Mouse (Mus musculus) limb, embryonic 10.5 days (tissue): ENCODE measurements around the gene 2300003K06Rik. TPM values are rescaled to one million over a fixed set of nuclear protein-coding genes. Genes with fewer than 3 reads are reported as not detected.
"Not testable (repeated sequence)": the region's sequence is repeated elsewhere in the genome, so short reads cannot be mapped to it uniquely, and the experiment has no call there.

Experiments
- DNase-seq: peaks from one replicate; pipeline ENCODE4 v3.0.0-alpha.2; 2017; ENCODE audit warnings: low spot score
- H3K27ac ChIP-seq: fragments of 300-500 bp; sonication (generic); 2 replicates; pipeline ENCODE4 v1.5.1; 2016; ENCODE audit warnings: mild to moderate bottlenecking
- H3K27me3 ChIP-seq: fragments of 300-500 bp; sonication (generic); 2 replicates; pipeline ENCODE4 v1.6.1; 2016; ENCODE audit warnings: low read depth, mild to moderate bottlenecking; ENCODE audit not compliant: poor library complexity, severe bottlenecking
- H3K36me3 ChIP-seq: fragments of 300-500 bp; sonication (generic); 2 replicates; pipeline ENCODE4 v1.6.1; 2016; ENCODE audit warnings: mild to moderate bottlenecking, moderate library complexity
- H3K4me1 ChIP-seq: fragments of 300-500 bp; sonication (generic); 2 replicates; pipeline ENCODE4 v1.6.1; 2016
- H3K4me3 ChIP-seq: fragments of 300-500 bp; sonication (generic); 2 replicates; pipeline ENCODE4 v1.5.1; 2016; ENCODE audit warnings: mild to moderate bottlenecking, moderate library complexity
- H3K9me3 ChIP-seq: fragments of 300-500 bp; sonication (generic); replicated peaks from 2 replicates; pipeline ENCODE4 v1.6.1; 2016; ENCODE audit warnings: mild to moderate bottlenecking
- WGBS: fragments of 180-500 bp; shearing (Covaris S2); methylation state at CpG from one replicate; pipeline ENCODE4 v1.1.7; 2016; 5-methylcytosine and 5-hydroxymethylcytosine counted together
- polyA plus RNA-seq: library from polyadenylated mRNA; unstranded; fragments of >200 nt; fragmentation: Nextera tagmentation; extraction: Ambion mirVana; gene quantifications from 2 replicates; pipeline ENCODE4 v1.2.1, GENCODE M21; 2016

2300003K06Rik gene
- not detected in 2 replicates for polyA plus RNA-seq

DNA sequence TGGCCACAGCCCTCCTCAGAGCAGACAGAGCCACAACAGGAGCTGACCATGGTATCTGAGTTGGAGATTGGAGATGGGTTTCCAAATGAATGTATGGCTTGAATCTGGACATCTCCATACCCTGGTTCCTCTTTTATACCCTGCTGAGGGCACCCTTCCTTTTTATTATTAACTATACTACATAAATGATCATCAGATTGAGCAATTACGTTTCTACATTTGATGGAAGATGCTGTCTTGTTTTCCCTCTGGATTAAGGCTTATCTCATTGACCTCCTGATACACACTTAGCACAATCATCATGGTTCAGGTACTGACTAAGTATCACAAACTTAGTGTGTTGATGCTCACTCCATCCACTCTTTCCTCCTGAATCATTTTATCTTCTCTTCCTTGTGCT lies at the start of gene 2300003K06Rik:
Gene 2300003K06Rik, minus strand, starts transcription at position 101 of the 400 bp plus-strand sequence.
- H3K9me3 ChIP-seq, result no peaks in the 10 kb centered on the region
- no peak within 1 kb of the TSS for H3K27ac ChIP-seq
- DNase-seq, result no peak
- no peaks in the 10 kb centered on the region for H3K27me3 ChIP-seq
- H3K36me3 ChIP-seq, result no peaks in the 10 kb centered on the region
- 83% methylated on average over 1 of the region's 1 CpGs for WGBS
- H3K4me1 ChIP-seq, result peaks cover 11% of the 10 kb centered on the region
- H3K4me3 ChIP-seq, result no peak within 1 kb of the TSS

- 62% methylated on average over 1 of the region's 1 CpGs for WGBS
Observed at GRCm38 (mm10) chr11:99878887-99879286, 41.0 kb upstream of the 2300003K06Rik start, which contains the start of gene Gm11567. Gm11567 (plus strand) TSS chr11:99879187.

DNA sequence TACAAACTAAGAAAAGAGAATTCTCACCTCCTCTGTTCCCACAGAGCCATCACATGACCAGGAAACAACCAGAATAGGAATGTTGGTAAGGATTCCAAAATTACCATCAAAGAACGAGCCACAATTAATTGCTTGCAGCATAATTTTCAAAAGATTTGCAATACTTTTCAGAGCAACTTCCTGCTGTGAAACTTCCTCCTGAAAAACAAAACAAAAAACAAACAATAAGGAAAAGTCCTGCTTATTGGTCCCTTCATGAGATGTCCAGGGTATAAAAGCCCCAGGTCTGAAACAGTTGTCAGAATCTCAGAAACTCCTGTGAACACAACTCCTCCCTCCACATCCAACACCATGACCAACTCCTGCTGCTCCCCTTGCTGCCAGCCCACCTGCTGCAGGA lies 35.2 kb upstream of the 2300003K06Rik start, which contains the start of gene Krtap9-1:
Gene Krtap9-1, plus strand, starts transcription at position 301 of the 400 bp plus-strand sequence.
- not testable (repeated sequence) for H3K27ac ChIP-seq, DNase-seq, H3K27me3 ChIP-seq, H3K4me1 ChIP-seq, H3K36me3 ChIP-seq, H3K9me3 ChIP-seq, H3K4me3 ChIP-seq
- 90% methylated on average over 1 of the region's 1 CpGs for WGBS

More at GRCm38 (mm10) chr11:99878887-99879286, 41.0 kb upstream of the 2300003K06Rik start, which contains the start of gene Gm11567:
- not testable (repeated sequence) for H3K27me3 ChIP-seq, H3K4me1 ChIP-seq, H3K27ac ChIP-seq, H3K36me3 ChIP-seq, DNase-seq, H3K9me3 ChIP-seq, H3K4me3 ChIP-seq

DNA sequence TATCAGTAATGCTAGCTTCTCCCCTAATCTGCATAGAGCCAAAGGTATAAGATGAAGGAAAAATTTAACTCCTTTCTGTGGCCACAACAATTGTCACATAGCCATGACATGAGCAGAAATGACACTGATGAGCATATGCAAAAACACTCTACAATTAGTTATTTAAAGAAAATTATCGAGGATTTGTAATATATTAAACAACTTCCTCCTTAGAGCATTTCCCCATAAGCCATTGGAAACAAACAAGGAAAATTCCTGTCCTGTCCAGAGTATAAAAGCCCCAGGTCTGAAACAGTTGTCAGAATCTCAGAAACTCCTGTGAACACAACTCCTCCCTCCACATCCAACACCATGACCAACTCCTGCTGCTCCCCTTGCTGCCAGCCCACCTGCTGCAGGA lies 26.3 kb upstream of the 2300003K06Rik start, which contains the start of gene Gm11559:
Gene Gm11559, plus strand, starts transcription at position 301 of the 400 bp plus-strand sequence.
- H3K4me3 ChIP-seq, H3K9me3 ChIP-seq, H3K4me1 ChIP-seq, H3K36me3 ChIP-seq, DNase-seq, H3K27me3 ChIP-seq, H3K27ac ChIP-seq: not testable (repeated sequence)
- 79% methylated on average over 1 of the region's 1 CpGs for WGBS

- H3K4me1 ChIP-seq, result no peaks in the 10 kb centered on the region
- 89% methylated on average over 2 of the region's 2 CpGs for WGBS
- no peak for DNase-seq
- H3K36me3 ChIP-seq, result no peaks in the 10 kb centered on the region
- no peaks in the 10 kb centered on the region for H3K9me3 ChIP-seq
- H3K4me3 ChIP-seq, result no peak overlapping the region
- H3K27ac ChIP-seq, result no peak overlapping the region
- no peaks in the 10 kb centered on the region for H3K27me3 ChIP-seq
Observed at GRCm38 (mm10) chr11:99858761-99859160, 20.9 kb upstream of the 2300003K06Rik start.

- H3K36me3 ChIP-seq, result no peaks in the 10 kb centered on the region
- no peak within 1 kb of the TSS for H3K27ac ChIP-seq
- H3K4me3 ChIP-seq, result no peak within 1 kb of the TSS
- no peaks in the 10 kb centered on the region for H3K9me3 ChIP-seq
- DNase-seq, result no peak
- WGBS, result 91% methylated on average over 2 of the region's 2 CpGs
- H3K4me1 ChIP-seq, result no peaks in the 10 kb centered on the region
- H3K27me3 ChIP-seq, result no peaks in the 10 kb centered on the region
Observed at GRCm38 (mm10) chr11:99857617-99858016, 19.8 kb upstream of the 2300003K06Rik start, which contains the start of gene Gm11568. Gm11568 (plus strand) TSS chr11:99857917.

GRCm38 (mm10) chr11:99854121-99854520 lies 16.3 kb upstream of the 2300003K06Rik start:
- Histone ChIP-seq H3K36me3 (no peaks in the 10 kb centered on the region), H3K27me3 (no peaks in the 10 kb centered on the region), H3K4me1 (no peaks in the 10 kb centered on the region), H3K9me3 (no peaks in the 10 kb centered on the region), H3K27ac (no peak overlapping the region), H3K4me3 (no peak overlapping the region)
- no peak for DNase-seq
- 60% methylated on average over 3 of the region's 3 CpGs for WGBS

- H3K27me3 ChIP-seq, result no peaks in the 10 kb centered on the region
- H3K9me3 ChIP-seq, result no peaks in the 10 kb centered on the region
- no peaks in the 10 kb centered on the region for H3K4me1 ChIP-seq
- no peak within 1 kb of the TSS for H3K4me3 ChIP-seq
- H3K36me3 ChIP-seq, result no peaks in the 10 kb centered on the region
- no peak for DNase-seq
- no peak within 1 kb of the TSS for H3K27ac ChIP-seq
Observed at GRCm38 (mm10) chr11:99851508-99851907, 13.6 kb upstream of the 2300003K06Rik start, which contains the start of gene Krtap4-16. Krtap4-16 (minus strand) TSS chr11:99851608.

- DNase-seq, result no peak
- Histone ChIP-seq H3K27me3 (no peaks in the 10 kb centered on the region), H3K9me3 (no peaks in the 10 kb centered on the region), H3K4me3 (no peak overlapping the region), H3K36me3 (no peaks in the 10 kb centered on the region), H3K27ac (no peak overlapping the region), H3K4me1 (peaks cover 7% of the 10 kb centered on the region; the same call in 1 of the 2 replicates)
- 94% methylated on average over 2 of the region's 2 CpGs for WGBS
Observed at GRCm38 (mm10) chr11:99846746-99847145, 8.9 kb upstream of the 2300003K06Rik start.

DNA sequence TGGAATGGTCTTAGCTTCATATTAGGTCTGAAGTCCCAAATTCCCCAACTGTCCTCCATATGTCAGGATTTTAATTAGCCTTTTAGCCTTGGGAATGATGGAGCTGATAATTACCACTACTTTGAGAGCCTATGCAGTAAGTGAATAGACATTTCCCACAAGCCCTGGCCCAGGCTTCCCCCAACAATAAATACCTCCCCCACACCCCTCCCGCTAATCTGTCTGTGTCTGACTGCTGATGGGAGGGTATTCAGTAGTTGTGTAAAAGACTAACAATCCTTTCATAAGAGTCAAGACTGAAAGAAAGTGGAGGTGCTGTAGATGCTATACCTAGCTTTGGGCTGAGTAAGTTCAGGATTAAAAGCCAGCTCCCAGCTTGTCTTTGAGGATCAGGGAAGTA lies 4.3 kb upstream of the 2300003K06Rik start:
- 45% methylated on average over 1 of the region's 1 CpGs for WGBS

DNA sequence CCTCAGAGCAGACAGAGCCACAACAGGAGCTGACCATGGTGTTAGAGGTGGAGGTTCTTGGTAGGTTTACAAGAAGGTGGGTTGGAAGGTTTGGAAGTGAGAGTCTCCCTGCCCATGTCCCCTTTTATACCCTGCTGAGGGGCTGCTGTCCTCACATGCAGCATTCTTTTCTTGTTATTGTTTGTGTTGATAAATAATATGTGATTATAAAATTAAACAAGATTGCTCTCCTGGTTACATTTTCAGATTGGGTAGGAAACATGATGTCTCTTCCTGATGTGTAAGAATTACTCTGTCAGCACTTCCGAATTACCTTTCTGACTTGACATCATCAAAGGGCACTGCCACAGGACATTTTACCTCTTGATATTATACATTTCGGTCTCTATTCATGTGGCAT lies 22.3 kb downstream of the 2300003K06Rik start, which contains the start of gene Gm11564:
Gene Gm11564, minus strand, starts transcription at position 101 of the 400 bp plus-strand sequence.
- H3K4me1 ChIP-seq, H3K4me3 ChIP-seq, DNase-seq, H3K27ac ChIP-seq, H3K36me3 ChIP-seq, H3K27me3 ChIP-seq, H3K9me3 ChIP-seq: not testable (repeated sequence)
- WGBS, result 95% methylated on average over 2 of the region's 2 CpGs

More for the DNA sequence above, 4.3 kb upstream of the 2300003K06Rik start:
- H3K9me3 ChIP-seq, result no peaks in the 10 kb centered on the region
- H3K4me3 ChIP-seq, result no peak overlapping the region
- no peak for DNase-seq
- no peaks in the 10 kb centered on the region for H3K27me3 ChIP-seq
- H3K27ac ChIP-seq, result no peak overlapping the region
- peaks cover 11% of the 10 kb centered on the region for H3K4me1 ChIP-seq
- no peaks in the 10 kb centered on the region for H3K36me3 ChIP-seq

GRCm38 (mm10) chr11:99809792-99810191 lies 28.1 kb downstream of the 2300003K06Rik start, which contains the start of gene Krtap4-13:
Krtap4-13 (minus strand) TSS chr11:99809892.
- H3K9me3 ChIP-seq, H3K27me3 ChIP-seq, H3K4me1 ChIP-seq, DNase-seq, H3K27ac ChIP-seq, H3K4me3 ChIP-seq, H3K36me3 ChIP-seq: not testable (repeated sequence)

GRCm38 (mm10) chr11:99804346-99804745 lies 33.5 kb downstream of the 2300003K06Rik start, which contains the start of gene Gm11554:
Gm11554 (minus strand) TSS chr11:99804446.
- not testable (repeated sequence) for H3K27ac ChIP-seq, H3K27me3 ChIP-seq, H3K9me3 ChIP-seq, H3K36me3 ChIP-seq, H3K4me3 ChIP-seq, H3K4me1 ChIP-seq, DNase-seq
- no CpG with 5 or more reads among the region's 1 CpGs for WGBS

- WGBS, result no CpG with 5 or more reads among the region's 1 CpGs
- H3K27ac ChIP-seq, result not testable (repeated sequence)
Observed at GRCm38 (mm10) chr11:99798832-99799231, 39.0 kb downstream of the 2300003K06Rik start, which contains the start of gene Gm11569. Gm11569 (minus strand) TSS chr11:99798932.

More at GRCm38 (mm10) chr11:99798832-99799231, 39.0 kb downstream of the 2300003K06Rik start, which contains the start of gene Gm11569:
- H3K27me3 ChIP-seq, DNase-seq, H3K36me3 ChIP-seq, H3K4me1 ChIP-seq, H3K4me3 ChIP-seq, H3K9me3 ChIP-seq: not testable (repeated sequence)
